Mouse (Mus musculus) heart, postnatal 4 days (tissue): ENCODE results near the gene Hectd2. TPM values are rescaled to one million over a fixed set of nuclear protein-coding genes. Genes with fewer than 3 reads are reported as not detected.
A peak's percentile ranks its signal among the peaks of the same experiment; 100 is the strongest.

ENCODE experiments used
- DNase-seq: peaks from one replicate; pipeline ENCODE4 v3.0.0; 2021
- total RNA-seq, 2 experiments: library from RNA; stranded (reverse); gene quantifications; 2 replicates each; pipeline ENCODE4 v1.2.3; 2021

The Hectd2 gene
- total RNA-seq, 2 experiments from 2014 or later = 7.2 to 9.3 TPM

DNA sequence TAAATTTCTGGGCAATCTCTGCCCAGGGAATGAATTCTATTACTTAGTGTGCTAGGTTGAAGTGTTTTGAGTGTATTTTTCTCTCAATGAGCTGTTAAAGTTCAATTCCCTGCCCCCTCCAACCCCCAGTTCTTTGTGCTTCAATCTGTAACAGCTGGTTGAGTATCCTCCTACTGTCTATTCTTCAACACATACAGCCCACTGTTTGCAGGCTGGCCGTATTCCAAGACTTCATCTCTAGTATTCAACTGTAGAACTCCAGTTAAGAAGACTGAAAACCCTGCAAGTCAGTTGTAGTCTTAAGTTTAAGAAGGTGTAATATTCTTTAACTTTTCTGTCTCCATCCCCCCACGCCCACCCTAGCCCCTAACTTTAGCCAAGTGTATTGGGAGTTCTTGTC is 10.0 kb downstream of the Hectd2 start:
- no peak for DNase-seq

- DNase-seq = peak; percentile 15
These were observed 19.5 kb downstream of the Hectd2 start for GRCm38 (mm10) chr19:36573986-36574385.

DNA sequence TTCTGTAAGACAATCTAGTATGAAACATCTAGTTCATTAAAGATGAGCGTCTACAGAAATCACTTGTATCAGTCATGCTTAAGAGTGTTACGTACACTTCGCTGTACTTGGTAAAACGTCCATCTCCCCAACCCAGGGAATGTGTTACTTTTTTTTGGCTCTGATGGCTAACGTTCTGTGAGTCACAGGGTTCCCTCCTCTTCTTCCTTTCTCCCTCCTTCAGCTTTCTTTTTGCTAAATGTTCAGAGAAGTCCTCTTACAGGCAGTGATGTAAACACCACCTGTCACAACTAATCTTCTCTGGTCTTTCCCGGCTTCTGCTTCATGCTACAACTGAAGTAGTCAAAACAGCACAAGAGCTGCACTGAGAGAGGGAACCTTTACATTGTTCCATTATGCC is 20.7 kb downstream of the Hectd2 start:
- DNase-seq = no peak

DNA sequence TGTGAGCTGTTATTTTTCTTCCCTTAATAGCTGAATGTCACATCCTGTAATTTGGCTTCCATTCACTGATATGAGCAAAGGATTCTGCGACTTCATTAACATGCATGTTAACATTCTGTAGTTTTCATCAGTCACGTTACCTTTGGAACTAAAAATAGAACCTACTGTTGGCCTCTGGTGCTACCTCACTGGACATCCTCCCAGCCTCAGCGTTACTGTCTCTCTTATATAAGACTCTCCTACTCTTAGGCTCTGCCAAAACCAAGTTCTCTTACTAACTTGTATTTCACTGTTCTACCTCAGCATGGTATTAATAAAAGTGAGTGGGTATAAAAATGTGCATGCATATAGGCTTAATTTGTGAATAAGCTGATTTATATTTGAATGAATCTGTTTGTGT is 26.4 kb downstream of the Hectd2 start:
- no peak for DNase-seq

DNA sequence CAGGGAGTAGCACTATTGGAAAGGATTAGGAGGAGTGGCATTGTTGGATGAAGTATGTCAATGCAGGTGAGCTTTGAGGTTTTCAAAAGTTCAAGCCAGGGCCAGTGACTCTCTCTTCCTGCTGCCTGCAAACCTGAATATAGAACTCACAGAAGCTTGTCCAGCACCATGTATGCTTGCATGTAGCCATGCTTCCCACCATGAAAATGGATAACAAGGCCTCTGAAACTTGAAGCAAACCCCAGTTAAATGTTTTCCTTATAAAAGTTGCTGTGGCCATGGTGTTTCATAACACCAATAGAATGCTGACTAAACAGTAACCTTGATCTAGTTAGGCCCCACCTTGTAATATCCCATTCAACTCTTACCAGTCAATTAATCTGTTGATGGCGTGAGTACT is 27.7 kb downstream of the Hectd2 start:
- DNase-seq = no peak

DNA sequence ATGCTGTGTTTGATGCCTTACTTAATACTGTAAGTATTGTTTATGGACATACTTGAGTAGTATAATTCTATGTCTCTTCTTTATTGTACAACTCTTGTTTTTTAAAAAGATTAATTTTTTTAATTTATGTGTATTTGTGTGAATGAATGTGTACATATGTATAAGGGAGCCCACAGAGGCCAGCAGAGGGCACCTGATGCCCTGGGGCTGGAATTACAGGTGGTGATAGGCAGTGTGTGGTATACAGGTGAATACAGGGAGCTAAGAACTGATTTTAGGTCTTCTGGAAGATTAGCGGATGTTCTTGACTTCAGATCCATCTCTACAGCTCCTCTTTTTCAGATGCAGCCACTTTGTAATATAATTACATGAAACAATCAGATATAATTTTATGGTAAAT is 31.1 kb downstream of the Hectd2 start:
- DNase-seq = no peak

GRCm38 (mm10) chr19:36594409-36594808 is 40.0 kb downstream of the Hectd2 start:
- DNase-seq = no peak

DNA sequence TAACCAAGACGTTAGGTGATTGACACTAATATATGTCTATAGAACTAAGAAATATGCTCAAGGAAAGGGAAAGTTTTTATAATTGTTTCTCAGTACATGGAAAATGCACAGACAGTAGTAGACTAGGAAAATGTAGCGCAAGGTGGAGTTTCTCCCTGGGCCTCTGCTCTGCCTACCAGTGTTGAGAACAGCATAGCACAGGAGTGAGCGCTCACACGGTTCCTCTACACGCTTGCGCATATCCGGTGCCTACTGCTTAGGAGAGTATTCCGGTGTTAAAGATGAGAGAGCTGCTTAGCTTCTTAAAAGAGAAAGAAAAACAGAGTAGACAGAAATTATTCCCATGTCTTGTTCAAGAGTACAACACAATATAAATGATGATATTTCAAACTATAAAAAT is 47.4 kb downstream of the Hectd2 start:
- no peak for DNase-seq

GRCm38 (mm10) chr19:36602535-36603312 is 48.3 kb downstream of the Hectd2 start:
- DNase-seq = no peak

- DNase-seq = no peak
These were observed 51.8 kb downstream of the Hectd2 start for GRCm38 (mm10) chr19:36606270-36606669.

GRCm38 (mm10) chr19:36609229-36609628 is 54.8 kb downstream of the Hectd2 start:
- no peak for DNase-seq

DNA sequence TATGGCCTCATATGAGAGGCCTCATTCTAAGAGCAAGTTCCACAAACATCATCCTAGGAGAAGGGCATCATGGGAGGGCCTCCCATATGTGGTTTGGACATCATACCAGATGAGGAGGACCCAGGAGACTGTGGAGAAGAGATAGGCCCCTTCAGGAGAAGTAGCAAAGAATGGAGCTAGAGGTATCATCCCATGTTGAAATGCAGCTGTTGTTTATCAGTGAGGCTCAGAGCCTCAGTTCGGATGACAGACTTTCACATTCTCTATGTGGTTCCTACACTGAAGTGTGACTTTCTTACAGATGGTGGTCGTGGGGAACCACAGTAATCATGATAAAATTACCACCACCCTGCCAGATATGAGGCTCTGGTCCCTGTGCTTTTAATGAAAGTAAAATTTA is 55.9 kb downstream of the Hectd2 start:
- DNase-seq = no peak

DNA sequence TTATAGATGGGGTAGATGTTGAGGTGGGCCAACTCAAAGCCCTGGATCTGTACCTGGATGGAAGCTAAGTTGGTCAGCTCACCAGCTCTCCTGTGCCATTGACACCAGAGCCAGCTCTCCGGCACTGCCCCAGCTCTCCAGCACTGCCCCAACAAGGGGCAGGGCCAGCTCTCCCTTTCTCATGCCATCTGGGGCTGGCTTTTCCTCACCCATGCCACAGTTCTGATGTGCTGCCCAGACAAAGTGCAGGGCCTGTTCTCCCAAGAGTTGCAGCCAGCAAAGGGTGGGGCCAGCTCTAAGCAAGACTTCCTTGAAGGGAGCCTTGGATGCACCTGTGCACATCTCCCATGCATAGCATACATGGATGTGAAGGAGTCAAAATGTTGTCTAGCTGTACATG is 71.5 kb downstream of the Hectd2 start:
- no peak for DNase-seq

DNA sequence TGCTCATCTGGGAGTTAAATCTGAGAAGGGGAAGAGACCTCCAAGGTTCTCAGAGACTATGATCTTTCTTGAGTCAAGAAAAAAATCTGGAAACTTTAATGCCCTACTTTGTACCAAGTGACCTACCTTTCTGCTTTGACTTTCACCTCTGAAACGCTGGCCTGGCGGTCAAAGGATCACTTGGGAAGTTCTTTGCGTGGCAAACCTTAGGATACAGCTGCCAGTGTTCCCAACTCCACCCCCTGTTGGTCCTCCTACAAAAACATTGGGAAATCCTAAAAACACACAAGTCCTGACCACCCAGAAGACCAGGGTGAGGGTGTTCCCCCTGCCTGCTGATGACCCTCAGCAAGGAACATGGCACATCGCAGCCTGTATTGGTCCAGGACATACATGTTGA is 72.4 kb downstream of the Hectd2 start:
- DNase-seq = no peak

DNA sequence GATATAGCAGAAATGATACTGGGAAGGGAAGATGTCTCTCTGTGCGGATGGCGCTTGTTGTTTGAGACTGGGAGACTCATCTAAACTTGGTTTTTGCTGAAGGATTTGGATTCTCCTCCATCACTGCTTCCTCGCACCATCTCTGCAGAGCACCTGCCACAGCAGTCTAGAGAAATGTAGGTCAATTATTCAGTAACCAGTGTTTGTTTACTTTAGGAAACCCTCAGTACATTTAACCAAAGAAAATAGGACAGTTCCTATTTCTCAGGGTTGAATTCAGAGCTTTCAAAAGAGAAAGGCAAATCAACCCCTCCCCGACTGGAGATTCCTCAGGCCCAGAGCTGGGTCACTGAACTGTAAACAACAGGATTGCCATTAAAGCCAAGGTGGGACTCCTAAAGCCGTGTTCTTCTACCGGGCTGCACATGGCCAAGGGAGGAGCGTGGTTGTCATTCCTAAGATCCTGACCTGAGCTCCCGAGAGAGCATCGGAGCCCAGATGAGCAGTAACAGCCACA is 75.0 kb downstream of the Hectd2 start:
- DNase-seq = no peak

DNA sequence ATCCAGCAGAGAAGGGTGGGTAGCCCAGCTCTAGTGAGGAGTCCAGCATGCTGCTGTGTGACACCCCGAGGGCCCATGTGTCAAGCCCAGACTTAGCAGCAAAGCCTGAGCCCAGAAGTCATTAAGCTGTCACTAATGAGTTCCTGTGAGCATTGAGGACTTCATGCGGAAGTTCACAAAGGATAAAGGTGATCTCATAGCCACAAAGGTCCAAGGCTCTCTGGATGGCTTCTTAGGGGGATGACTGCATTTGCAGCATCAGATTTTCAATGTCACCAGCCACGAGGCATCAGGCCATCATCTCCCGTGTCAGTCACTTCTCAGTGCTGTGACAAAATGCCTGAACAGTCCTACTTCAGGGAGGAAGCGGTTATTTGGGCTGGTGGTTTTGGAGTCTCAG is 75.9 kb downstream of the Hectd2 start:
- DNase-seq = no peak

GRCm38 (mm10) chr19:36634771-36635170 is 80.3 kb downstream of the Hectd2 start:
- DNase-seq = no peak

GRCm38 (mm10) chr19:36637223-36637622 is 82.8 kb downstream of the Hectd2 start:
- DNase-seq = no peak

GRCm38 (mm10) chr19:36637948-36638587 is 83.6 kb downstream of the Hectd2 start:
- DNase-seq = no peak

- no peak for DNase-seq
These were observed 84.6 kb downstream of the Hectd2 start for GRCm38 (mm10) chr19:36639072-36639471.

DNA sequence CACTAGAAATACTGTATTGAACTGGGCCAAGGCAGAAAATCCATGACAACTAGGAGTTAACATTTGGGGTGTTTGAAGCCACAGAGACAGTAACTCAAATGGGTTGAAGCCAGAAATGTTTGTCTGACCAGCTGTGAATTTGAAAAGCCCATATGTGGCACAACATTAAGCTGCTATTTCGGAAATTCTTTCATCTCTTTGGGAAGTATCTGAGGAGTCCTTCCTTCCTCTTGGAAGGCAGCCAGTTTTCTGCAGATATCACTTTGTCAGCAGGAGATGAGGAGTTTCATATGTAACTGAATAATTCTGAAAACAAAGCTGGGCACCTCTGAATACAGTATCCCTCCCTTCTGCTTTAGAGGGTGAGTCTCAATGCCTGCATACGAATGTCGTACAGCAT is 86.7 kb downstream of the Hectd2 start:
- no peak for DNase-seq

DNA sequence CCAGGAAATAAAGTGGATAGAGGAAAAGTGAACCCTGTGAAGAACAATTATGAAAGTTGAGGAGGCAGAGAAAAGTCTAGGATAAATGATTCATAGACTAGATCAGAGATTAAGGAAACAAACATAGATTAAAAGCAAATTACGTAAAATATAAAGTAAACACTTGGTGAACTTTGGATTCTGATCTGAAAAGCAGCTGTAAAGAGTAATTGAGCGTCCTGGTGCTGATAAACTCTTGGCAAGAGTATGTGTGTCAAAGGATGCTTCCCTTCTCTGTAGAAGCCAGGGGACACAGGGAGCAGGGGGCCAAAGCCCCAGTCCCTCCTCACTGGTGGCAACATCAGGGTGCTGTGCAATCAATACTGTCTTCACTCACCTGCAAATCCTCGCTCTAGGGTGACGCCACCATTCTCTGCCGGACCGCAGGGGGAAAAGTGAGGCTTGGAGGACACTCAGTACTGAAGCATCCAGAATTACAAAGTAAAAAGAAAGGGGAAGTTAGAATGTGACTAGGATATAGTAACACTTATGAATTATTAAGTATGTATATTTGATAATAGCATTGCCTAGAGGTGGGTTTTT is 91.0 kb downstream of the Hectd2 start:
- no peak for DNase-seq

DNA sequence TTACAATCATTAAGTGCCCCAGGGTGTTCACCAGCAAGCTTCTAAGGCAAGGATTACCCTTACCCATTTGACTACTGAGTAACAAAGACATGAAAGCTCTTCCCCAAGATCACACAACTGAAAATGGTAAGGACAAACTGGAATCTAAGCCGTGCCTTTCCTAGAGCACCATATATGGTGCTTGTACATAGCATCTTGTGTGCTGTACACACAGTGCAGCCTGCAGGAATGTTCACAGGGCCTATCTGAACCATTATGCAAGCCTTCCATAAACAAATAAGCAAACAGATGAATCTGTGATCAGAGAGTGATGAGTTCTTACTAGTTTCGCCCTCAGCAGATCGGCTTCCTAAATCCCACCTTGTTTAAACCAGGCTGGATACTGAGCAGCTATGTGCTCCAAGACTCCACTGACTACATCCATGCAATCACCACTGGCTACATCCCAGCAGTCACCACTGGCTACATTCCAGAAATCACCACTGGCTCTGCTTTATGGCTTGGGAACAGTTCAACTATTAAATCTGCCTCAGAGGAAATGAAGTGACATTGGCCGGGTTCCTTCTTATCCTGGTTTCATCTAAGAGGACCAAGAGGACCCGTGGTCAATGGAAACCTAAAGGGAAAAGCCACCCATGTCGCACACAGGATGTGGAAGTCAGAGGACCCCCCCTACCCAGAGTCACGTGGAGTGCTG is 91.8 kb downstream of the Hectd2 start:
- peak; percentile 70 for DNase-seq
